Mouse (Mus musculus): ENCODE data around the gene Olfr523. TPM values are rescaled to one million over a fixed set of nuclear protein-coding genes. Genes with fewer than 3 reads are reported as not detected.
A peak's percentile ranks its signal among the peaks of the same experiment; 100 is the strongest.
"Not testable (repeated sequence)": the region's sequence is repeated elsewhere in the genome, so short reads cannot be mapped to it uniquely, and the experiment has no call there.

The Olfr523 gene
- not detected for total RNA-seq (2021)
- long read RNA-seq, experiment 1, result 0 reads
- long read RNA-seq, experiment 2, result 0 reads

GRCm38 (mm10) chr7:140172936-140173335, at the start of gene Olfr523:
Gene Olfr523, plus strand, starts transcription at chr7:140173217.
- no peak for DNase-seq (ENCODE audit: low spot score)

GRCm38 (mm10) chr7:140124382-140124781, 48.6 kb upstream of the Olfr523 start:
- DNase-seq (ENCODE audit: low spot score), result no peak

- peak; percentile 96 for DNase-seq (ENCODE audit: low spot score)
Observed at GRCm38 (mm10) chr7:140125278-140126021, 47.6 kb upstream of the Olfr523 start.

- no peak for DNase-seq (ENCODE audit: low spot score)
Observed at GRCm38 (mm10) chr7:140126022-140126350, 47.0 kb upstream of the Olfr523 start.

GRCm38 (mm10) chr7:140126934-140127333, 46.1 kb upstream of the Olfr523 start:
- no peak for DNase-seq (ENCODE audit: low spot score)

- DNase-seq (ENCODE audit: low spot score), result no peak
Observed at GRCm38 (mm10) chr7:140127911-140128310, 45.1 kb upstream of the Olfr523 start.

GRCm38 (mm10) chr7:140132184-140132583, 40.8 kb upstream of the Olfr523 start:
- DNase-seq (ENCODE audit: low spot score), result not testable (repeated sequence)

GRCm38 (mm10) chr7:140134033-140134432, 39.0 kb upstream of the Olfr523 start:
- not testable (repeated sequence) for DNase-seq (ENCODE audit: low spot score)

- no peak for DNase-seq (ENCODE audit: low spot score)
Observed at GRCm38 (mm10) chr7:140135106-140135770, 37.8 kb upstream of the Olfr523 start.

GRCm38 (mm10) chr7:140137135-140138020, 35.6 kb upstream of the Olfr523 start, which contains the start of gene Mtg1:
Gene Mtg1, plus strand, starts transcription at chr7:140137564.
- peak; percentile 95 for DNase-seq (ENCODE audit: low spot score)

- DNase-seq (ENCODE audit: low spot score), result no peak
Observed at GRCm38 (mm10) chr7:140138021-140138310, 35.1 kb upstream of the Olfr523 start.

- peak; percentile 70 for DNase-seq (ENCODE audit: low spot score)
Observed at GRCm38 (mm10) chr7:140141350-140141749, 31.7 kb upstream of the Olfr523 start.

- no peak for DNase-seq (ENCODE audit: low spot score)
Observed at GRCm38 (mm10) chr7:140144550-140144949, 28.5 kb upstream of the Olfr523 start.

- DNase-seq (ENCODE audit: low spot score), result no peak
Observed at GRCm38 (mm10) chr7:140153383-140153782, 19.6 kb upstream of the Olfr523 start.

- DNase-seq (ENCODE audit: low spot score), result no peak
Observed at GRCm38 (mm10) chr7:140153829-140154217, 19.2 kb upstream of the Olfr523 start.

- DNase-seq (ENCODE audit: low spot score), result no peak
Observed at GRCm38 (mm10) chr7:140154218-140154927, 18.6 kb upstream of the Olfr523 start, which contains the start of gene Sprn. Gene Sprn, minus strand, starts transcription at chr7:140154877.

GRCm38 (mm10) chr7:140160363-140160762, 12.7 kb upstream of the Olfr523 start:
- DNase-seq (ENCODE audit: low spot score), result no peak

GRCm38 (mm10) chr7:140164664-140165063, 8.4 kb upstream of the Olfr523 start, which contains the start of gene Olfr522:
Gene Olfr522, minus strand, starts transcription at chr7:140164764.
- no peak for DNase-seq (ENCODE audit: low spot score)

GRCm38 (mm10) chr7:140167950-140168349, 5.1 kb upstream of the Olfr523 start:
- no peak for DNase-seq (ENCODE audit: low spot score)

- DNase-seq (ENCODE audit: low spot score), result no peak
Observed at GRCm38 (mm10) chr7:140169386-140169785, 3.6 kb upstream of the Olfr523 start.

- DNase-seq (ENCODE audit: low spot score), result no peak
Observed at GRCm38 (mm10) chr7:140170863-140171262, 2.2 kb upstream of the Olfr523 start.

Data from gastrocnemius, adult 18-20 months (tissue).